Mouse (Mus musculus) c-Kit-positive CD71-negative TER-119-negative erythroid progenitor cells, embryonic 14.5 days (primary cell): ENCODE measurements around the gene Pa2g4.

Experiments used
- DNase-seq: peaks from one replicate; pipeline ENCODE4 v3.0.0-alpha.2; 2013; ENCODE audit warnings: low read depth

The Pa2g4 gene

GRCm38 (mm10) chr10:128535624-128536265 lies 30.0 kb downstream of the Pa2g4 start:
- no peak for DNase-seq

- DNase-seq, result no peak
Observed at GRCm38 (mm10) chr10:128535206-128535605, 30.6 kb downstream of the Pa2g4 start.

- DNase-seq, result no peak
Observed at GRCm38 (mm10) chr10:128526366-128527356, 39.1 kb downstream of the Pa2g4 start.

GRCm38 (mm10) chr10:128525671-128526308 lies 40.0 kb downstream of the Pa2g4 start, which contains the start of gene Esyt1:
TSS of gene Esyt1 (minus strand) at chr10:128525871.
- peak; percentile 97 for DNase-seq

GRCm38 (mm10) chr10:128524732-128525662 lies 40.8 kb downstream of the Pa2g4 start:
- peak; percentile 55 for DNase-seq

- DNase-seq, result no peak
Observed at GRCm38 (mm10) chr10:128524111-128524731, 41.6 kb downstream of the Pa2g4 start.

GRCm38 (mm10) chr10:128522351-128522750 lies 43.4 kb downstream of the Pa2g4 start:
- DNase-seq, result no peak

- no peak for DNase-seq
Observed at GRCm38 (mm10) chr10:128520591-128520990, 45.2 kb downstream of the Pa2g4 start.

GRCm38 (mm10) chr10:128518833-128519232 lies 47.0 kb downstream of the Pa2g4 start:
- no peak for DNase-seq

- DNase-seq, result no peak
Observed at GRCm38 (mm10) chr10:128516677-128517076, 49.1 kb downstream of the Pa2g4 start.

- no peak for DNase-seq
Observed at GRCm38 (mm10) chr10:128516029-128516428, 49.8 kb downstream of the Pa2g4 start.

- no peak for DNase-seq
Observed at GRCm38 (mm10) chr10:128515044-128515443, 50.7 kb downstream of the Pa2g4 start.

GRCm38 (mm10) chr10:128511761-128512160 lies 54.0 kb downstream of the Pa2g4 start:
- DNase-seq, result no peak

- DNase-seq, result no peak
Observed at GRCm38 (mm10) chr10:128511189-128511588, 54.6 kb downstream of the Pa2g4 start.

GRCm38 (mm10) chr10:128510301-128510700 lies 55.5 kb downstream of the Pa2g4 start:
- no peak for DNase-seq

GRCm38 (mm10) chr10:128509831-128510230 lies 56.0 kb downstream of the Pa2g4 start:
- DNase-seq, result no peak

GRCm38 (mm10) chr10:128509203-128509602 lies 56.6 kb downstream of the Pa2g4 start:
- no peak for DNase-seq

- DNase-seq, result no peak
Observed at GRCm38 (mm10) chr10:128508260-128508659, 57.5 kb downstream of the Pa2g4 start.
